Mouse (Mus musculus) liver, embryonic 13.5 days (tissue): ENCODE data around the gene Ddx23. TPM values are rescaled to one million over a fixed set of nuclear protein-coding genes. Genes with fewer than 3 reads are reported as not detected.
A peak's percentile ranks its signal among the peaks of the same experiment; 100 is the strongest.

Source experiments
- ATAC-seq: fragments of 200-750 bp; cut with Nextera tagmentation; 2 replicates; pipeline ENCODE4 v1.8.0; 2017; ENCODE audit warnings: low read depth, mild to moderate bottlenecking, moderate number of reproducible peaks, moderate library complexity
- DNase-seq: peaks from one replicate; pipeline ENCODE4 v3.0.0; 2022
- H3K27ac ChIP-seq: fragments of 300-500 bp; sonication (generic); 2 replicates; pipeline ENCODE4 v1.5.1; 2015; ENCODE audit warnings: moderate library complexity, mild to moderate bottlenecking, inconsistent platforms
- H3K27me3 ChIP-seq: fragments of 300-500 bp; sonication (generic); 2 replicates; pipeline ENCODE4 v1.6.1; 2015; ENCODE audit warnings: mild to moderate bottlenecking, inconsistent platforms
- H3K36me3 ChIP-seq: fragments of 300-500 bp; sonication (generic); 2 replicates; pipeline ENCODE4 v1.6.1; 2015; ENCODE audit warnings: mild to moderate bottlenecking, inconsistent platforms
- H3K4me1 ChIP-seq: fragments of 300-500 bp; sonication (generic); replicated peaks from 2 replicates; pipeline ENCODE4 v1.6.1; 2015; ENCODE audit warnings: inconsistent platforms
- H3K4me2 ChIP-seq: fragments of 300-500 bp; sonication (generic); 2 replicates; pipeline ENCODE4 v1.6.1; 2015; ENCODE audit warnings: inconsistent platforms, mild to moderate bottlenecking, moderate library complexity
- H3K4me3 ChIP-seq: fragments of 300-500 bp; sonication (generic); replicated peaks from 2 replicates; pipeline ENCODE4 v1.5.1; 2015; ENCODE audit warnings: mild to moderate bottlenecking, inconsistent platforms
- H3K9ac ChIP-seq: fragments of 300-500 bp; sonication (generic); 2 replicates; pipeline ENCODE4 v1.6.1; 2015; ENCODE audit warnings: mild to moderate bottlenecking, inconsistent platforms
- H3K9me3 ChIP-seq: fragments of 300-500 bp; sonication (generic); replicated peaks from 2 replicates; pipeline ENCODE4 v1.6.1; 2016; ENCODE audit warnings: inconsistent platforms
- WGBS: fragments of 180-500 bp; shearing (Covaris S2); methylation state at CpG from one replicate; pipeline ENCODE4 v1.1.7; 2015; ENCODE audit not compliant: insufficient replicate concordance; 5-methylcytosine and 5-hydroxymethylcytosine counted together
- polyA plus RNA-seq: library from polyadenylated mRNA; unstranded; fragments of >200 nt; fragmentation: Nextera tagmentation; extraction: Ambion mirVana; gene quantifications from 2 replicates; pipeline ENCODE4 v1.2.1, GENCODE M21; 2015

Gene Ddx23
- polyA plus RNA-seq, result 14.7 and 15.5 TPM in 2 replicates

DNA sequence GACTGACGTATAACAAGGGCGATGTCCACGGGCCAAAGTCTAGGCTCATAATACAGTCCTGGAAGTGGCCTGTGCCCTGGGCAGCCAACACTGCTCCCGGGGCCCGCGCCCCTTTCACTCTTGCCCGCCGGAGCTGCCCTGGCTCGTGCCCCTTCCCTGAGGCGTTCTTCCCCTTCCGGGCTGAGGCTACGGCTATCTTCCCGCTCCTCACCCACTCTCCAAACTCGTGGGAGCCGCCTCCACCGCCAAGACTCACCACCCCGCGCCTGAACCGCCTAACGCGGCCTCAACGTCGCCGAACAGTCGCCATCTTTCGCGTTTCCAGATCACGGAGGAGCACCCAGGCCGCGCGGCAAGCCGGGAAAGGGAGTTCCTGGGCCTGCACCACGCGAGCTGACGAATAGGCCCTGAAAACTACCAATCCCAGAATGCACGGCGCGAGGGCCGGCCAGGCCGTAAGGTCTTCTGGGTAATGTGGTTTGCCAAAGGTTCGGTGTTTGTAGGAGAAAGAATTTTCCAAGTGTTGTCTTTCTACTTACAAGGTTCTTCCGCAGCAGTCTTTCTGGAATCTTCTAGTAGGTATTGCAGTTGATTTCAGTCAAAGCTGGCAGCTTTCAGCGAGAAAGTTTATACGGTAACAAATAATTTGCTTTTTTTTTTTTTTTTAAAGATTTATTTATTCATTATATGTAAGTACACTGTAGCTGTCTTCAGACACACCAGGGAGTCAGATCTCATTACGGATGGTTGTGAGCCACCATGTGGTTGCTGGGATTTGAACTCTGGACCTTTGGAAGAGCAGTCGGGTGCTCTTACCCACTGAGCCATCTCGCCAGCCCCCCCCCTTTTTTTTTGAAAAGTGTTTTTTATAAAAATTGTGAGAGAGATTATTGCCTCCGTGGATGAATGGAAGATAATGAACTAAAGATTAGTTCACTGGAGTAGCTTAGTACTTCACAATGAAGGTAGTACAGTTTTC is at the start of gene Ddx23:
Gene Ddx23 (minus strand): TSS at position 328 of the 979 bp plus-strand sequence.
- Histone ChIP-seq H3K9ac (peak within 1 kb of the TSS; percentile 89), H3K27ac (peak within 1 kb of the TSS; percentile 88), H3K4me3 (peak within 1 kb of the TSS; percentile 77), H3K36me3 (peaks cover 27% of the 10 kb centered on the region), H3K27me3 (no peaks in the 10 kb centered on the region), H3K9me3 (no peaks in the 10 kb centered on the region), H3K4me2 (peak within 1 kb of the TSS; percentile 83), H3K4me1 (peaks cover 22% of the 10 kb centered on the region)
- ATAC-seq (peak; percentile 96), DNase-seq (peak; percentile 94)
- WGBS, result 3% methylated on average over 48 of the region's 48 CpGs

DNA sequence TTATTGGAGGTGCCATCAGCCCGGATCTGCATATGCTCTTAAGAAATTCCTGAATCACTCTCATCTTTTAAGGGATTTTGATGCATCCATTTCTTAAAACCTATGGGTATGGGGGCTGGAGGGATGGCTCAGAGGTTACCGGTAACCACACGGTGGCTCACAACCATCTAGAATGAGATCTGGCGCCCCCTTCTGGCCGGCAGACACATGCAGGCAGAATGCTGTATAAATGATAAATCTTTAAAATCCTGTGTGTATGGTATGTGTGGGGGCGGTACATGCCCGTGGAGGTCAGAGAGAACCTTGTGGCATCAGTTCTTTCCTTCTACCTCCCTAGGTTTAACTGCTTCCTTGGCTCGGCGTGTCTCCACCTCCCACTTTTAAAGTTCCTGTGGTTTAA is 47.7 kb upstream of the Ddx23 start:
- WGBS, result 9% methylated on average over 9 of the region's 9 CpGs
- DNase-seq (peak; percentile 29), ATAC-seq (no peak)
- peaks cover 28% of the 10 kb centered on the region for H3K27me3 ChIP-seq
- H3K4me2 ChIP-seq, result no peak overlapping the region
- H3K36me3 ChIP-seq, result no peaks in the 10 kb centered on the region
- H3K4me1 ChIP-seq, result peaks cover 5% of the 10 kb centered on the region
- H3K27ac ChIP-seq, result no peak overlapping the region
- H3K9me3 ChIP-seq, result no peaks in the 10 kb centered on the region
- no peak overlapping the region for H3K9ac ChIP-seq
- no peak overlapping the region for H3K4me3 ChIP-seq

DNA sequence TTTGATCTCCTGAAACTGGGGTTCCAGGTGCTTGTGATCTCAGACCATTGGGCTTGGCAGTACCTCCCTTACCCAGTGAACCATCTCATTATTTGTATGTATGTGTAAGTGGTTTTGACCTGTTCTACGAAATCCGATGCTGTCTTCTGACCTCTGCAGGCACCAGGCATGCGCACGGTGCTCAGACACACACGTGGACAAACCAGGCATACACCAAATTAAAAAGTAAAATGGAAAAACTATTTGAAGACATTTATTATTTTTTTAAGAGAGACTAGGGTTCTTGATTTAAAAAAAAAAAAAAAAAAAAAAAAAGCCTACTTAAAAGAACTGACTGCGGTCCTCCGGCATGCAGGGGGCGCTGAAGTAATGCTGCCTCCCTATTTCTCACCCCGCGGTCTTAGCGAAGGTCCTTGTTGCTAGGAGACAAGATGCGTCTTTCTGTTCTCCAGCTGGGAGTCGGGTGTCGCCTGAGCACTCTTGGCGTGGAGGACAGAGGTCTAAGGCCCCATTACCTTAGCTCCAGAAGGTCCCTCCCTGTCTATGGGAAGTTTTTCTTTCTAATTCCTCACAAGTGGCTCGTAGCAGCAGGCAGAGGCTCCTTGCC is 45.2 kb upstream of the Ddx23 start, which contains the start of gene Ccdc65:
Gene Ccdc65 (plus strand): TSS at position 442 of the 607 bp plus-strand sequence.
- no peaks in the 10 kb centered on the region for H3K36me3 ChIP-seq
- no peaks in the 10 kb centered on the region for H3K9me3 ChIP-seq
- peak within 1 kb of the TSS; percentile 47 for H3K4me2 ChIP-seq
- peak within 1 kb of the TSS; percentile 29 for H3K4me3 ChIP-seq
- DNase-seq, result peak; percentile 61
- peaks cover 5% of the 10 kb centered on the region for H3K4me1 ChIP-seq
- ATAC-seq, result no peak
- WGBS, result 18% methylated on average over 16 of the region's 16 CpGs
- H3K27me3 ChIP-seq, result peaks cover 46% of the 10 kb centered on the region
- H3K9ac ChIP-seq, result no peak within 1 kb of the TSS
- H3K27ac ChIP-seq, result no peak within 1 kb of the TSS

DNA sequence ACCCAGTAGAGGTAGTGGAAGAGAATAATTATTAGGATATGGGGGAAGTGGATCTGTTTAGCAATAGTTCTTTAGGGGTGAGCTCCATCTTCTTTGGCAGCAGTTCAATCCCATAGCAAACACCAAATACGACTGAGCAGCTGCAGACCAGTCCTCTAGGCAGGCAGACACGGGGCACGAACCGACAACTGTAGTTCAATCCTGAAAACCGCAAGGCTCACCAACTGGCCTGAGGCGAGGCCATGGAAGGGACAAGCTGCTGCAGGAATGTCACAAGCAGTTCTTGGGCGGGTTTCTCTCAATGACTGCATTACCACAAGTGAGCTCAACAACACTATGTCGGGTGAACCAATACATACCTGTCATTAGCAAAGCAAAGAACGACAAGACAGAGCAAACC is 41.6 kb upstream of the Ddx23 start:
- peaks cover 79% of the 10 kb centered on the region for H3K27me3 ChIP-seq
- ATAC-seq (no peak), DNase-seq (no peak)
- no peak overlapping the region for H3K27ac ChIP-seq
- H3K4me2 ChIP-seq, result no peak overlapping the region
- H3K4me3 ChIP-seq, result no peak overlapping the region
- no peaks in the 10 kb centered on the region for H3K9me3 ChIP-seq
- no peak overlapping the region for H3K9ac ChIP-seq
- peaks cover 9% of the 10 kb centered on the region for H3K4me1 ChIP-seq
- H3K36me3 ChIP-seq, result no peaks in the 10 kb centered on the region
- 46% methylated on average over 9 of the region's 9 CpGs for WGBS

DNA sequence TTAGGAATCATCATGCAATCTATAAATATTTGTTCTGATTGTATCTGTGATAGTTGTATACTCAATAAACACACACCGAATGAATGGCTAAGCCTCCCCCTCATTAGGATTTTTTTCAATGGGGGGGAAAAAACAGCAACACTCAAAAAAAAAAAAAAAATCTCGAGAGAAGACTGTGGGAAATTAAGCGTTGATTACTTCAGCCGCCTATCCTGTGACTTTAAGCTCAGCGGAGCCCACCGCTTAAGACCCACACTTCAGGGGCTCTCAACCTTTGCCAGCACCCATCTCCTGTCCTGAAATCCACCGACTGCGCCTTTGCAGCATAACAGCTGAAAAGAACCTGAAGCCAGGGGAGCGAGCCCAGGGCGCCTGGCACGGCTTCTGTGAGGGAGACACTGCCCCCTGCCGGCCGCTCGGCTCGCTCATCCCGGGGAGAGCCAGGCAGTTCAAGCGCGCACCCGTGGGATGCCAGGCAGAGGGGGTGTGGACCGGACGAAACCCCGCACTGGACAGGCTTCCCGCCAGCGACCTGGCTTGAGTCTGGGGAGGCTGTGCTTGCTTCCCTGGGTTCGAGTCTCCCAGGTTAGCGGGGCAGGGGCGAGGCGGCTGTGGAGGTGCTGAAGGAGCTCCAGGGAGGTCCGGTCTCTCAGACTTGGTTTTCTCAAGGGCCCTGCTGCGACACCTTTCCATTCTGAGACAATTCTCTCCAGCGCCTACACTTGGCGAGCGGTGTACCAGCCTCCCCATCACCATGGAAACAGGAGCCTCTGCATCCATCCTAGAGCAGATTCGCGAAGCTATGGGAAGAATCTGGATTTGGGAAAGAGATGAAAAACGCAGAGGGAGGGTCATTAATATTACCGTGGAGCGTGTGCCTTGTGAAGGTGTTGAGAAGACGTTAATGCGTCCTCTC is 36.8 kb upstream of the Ddx23 start:
- WGBS, result 7% methylated on average over 40 of the region's 40 CpGs
- peak; percentile 60 for DNase-seq
- Histone ChIP-seq H3K4me1 (peaks cover 10% of the 10 kb centered on the region), H3K27me3 (peaks cover 55% of the 10 kb centered on the region), H3K4me2 (peak overlapping the region; percentile 47; the same call in 1 of the 2 replicates), H3K9ac (no peak overlapping the region), H3K27ac (no peak overlapping the region), H3K4me3 (peak overlapping the region; percentile 21; the same call in 1 of the 2 replicates), H3K9me3 (no peaks in the 10 kb centered on the region), H3K36me3 (no peaks in the 10 kb centered on the region)
- peak; percentile 57; the same call in 1 of the 2 replicates for ATAC-seq

DNA sequence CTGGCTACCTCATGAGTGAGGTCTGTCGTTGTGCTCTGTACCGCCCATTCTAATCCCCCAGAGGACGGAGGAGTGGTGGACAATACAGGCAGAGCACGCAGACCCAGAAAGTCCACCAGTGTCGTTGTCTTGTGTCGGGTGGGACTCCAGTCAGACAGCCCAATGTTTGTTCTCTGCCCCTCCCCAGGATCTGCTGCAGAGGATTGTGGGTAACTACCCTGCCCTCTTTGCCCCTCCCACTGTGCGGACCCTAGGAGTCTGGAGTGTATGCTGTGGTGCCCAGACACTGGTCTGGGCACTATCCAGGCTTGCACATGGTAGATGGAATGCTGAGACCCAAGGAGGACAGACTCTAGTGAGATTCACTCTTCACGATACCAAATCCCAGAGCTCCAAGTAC is 33.5 kb upstream of the Ddx23 start:
- H3K36me3 ChIP-seq, result no peaks in the 10 kb centered on the region
- 53% methylated on average over 8 of the region's 8 CpGs for WGBS
- no peak overlapping the region for H3K9ac ChIP-seq
- no peak overlapping the region for H3K4me3 ChIP-seq
- H3K9me3 ChIP-seq, result no peaks in the 10 kb centered on the region
- H3K27me3 ChIP-seq, result peaks cover 34% of the 10 kb centered on the region
- H3K4me2 ChIP-seq, result no peak overlapping the region
- no peak for DNase-seq
- ATAC-seq, result no peak
- H3K27ac ChIP-seq, result no peak overlapping the region
- peaks cover 16% of the 10 kb centered on the region for H3K4me1 ChIP-seq

DNA sequence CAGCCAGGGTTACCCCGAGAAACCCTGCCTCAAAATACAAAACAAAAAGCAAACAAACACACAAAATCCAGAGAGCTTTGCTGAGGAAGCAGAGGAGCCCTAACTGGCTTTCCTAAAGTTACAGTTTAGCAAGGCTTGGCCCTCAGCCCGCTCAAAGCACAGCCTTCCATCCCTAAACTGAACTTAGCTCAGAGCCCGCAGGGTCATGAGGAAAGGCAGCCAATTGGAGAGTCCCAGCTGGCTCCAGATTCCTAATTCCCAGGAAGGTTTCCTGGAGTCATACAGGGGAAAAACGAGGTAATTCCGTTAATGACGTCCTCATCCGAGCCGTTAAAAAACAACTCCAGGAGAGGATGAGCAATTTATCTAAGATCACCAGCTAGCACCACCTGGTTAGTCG is 33.0 kb upstream of the Ddx23 start:
- no peaks in the 10 kb centered on the region for H3K9me3 ChIP-seq
- WGBS, result 41% methylated on average over 9 of the region's 9 CpGs
- no peak overlapping the region for H3K4me3 ChIP-seq
- DNase-seq (no peak), ATAC-seq (no peak)
- H3K4me1 ChIP-seq, result peaks cover 16% of the 10 kb centered on the region
- H3K36me3 ChIP-seq, result no peaks in the 10 kb centered on the region
- peaks cover 30% of the 10 kb centered on the region for H3K27me3 ChIP-seq
- no peak overlapping the region for H3K4me2 ChIP-seq
- H3K27ac ChIP-seq, result no peak overlapping the region
- H3K9ac ChIP-seq, result no peak overlapping the region

DNA sequence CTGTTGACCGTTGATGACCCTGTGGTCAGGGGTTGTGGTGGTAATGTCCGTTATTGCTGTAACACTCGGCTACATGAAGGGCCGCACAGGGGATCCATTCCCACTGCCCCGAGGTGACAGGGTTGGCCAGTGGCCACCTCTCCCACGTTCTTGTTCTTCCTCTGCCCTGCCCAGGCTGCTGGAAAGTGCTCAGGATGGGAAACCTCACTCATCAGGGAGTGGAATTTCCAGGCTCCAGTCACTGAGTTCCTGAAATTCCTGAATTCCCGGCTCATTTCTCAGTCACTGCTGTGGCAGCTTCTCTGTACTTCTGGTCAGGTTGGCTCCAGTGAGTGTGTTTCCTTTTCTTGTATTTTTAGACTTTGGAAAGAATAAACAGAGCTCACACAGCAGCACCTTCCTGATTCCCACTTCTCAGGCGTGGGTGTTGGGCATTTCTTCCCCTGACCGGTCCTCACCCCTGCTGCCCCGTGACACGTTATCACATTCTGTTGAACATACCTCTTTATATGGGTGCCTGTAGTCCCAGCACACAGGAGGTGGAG is 29.5 kb upstream of the Ddx23 start:
- H3K4me1 ChIP-seq, result peaks cover 11% of the 10 kb centered on the region
- H3K27ac ChIP-seq, result no peak overlapping the region
- no peak overlapping the region for H3K4me2 ChIP-seq
- peaks cover 14% of the 10 kb centered on the region; the same call in 1 of the 2 replicates for H3K27me3 ChIP-seq
- H3K36me3 ChIP-seq, result no peaks in the 10 kb centered on the region
- H3K9me3 ChIP-seq, result no peaks in the 10 kb centered on the region
- no peak for ATAC-seq
- H3K9ac ChIP-seq, result no peak overlapping the region
- WGBS, result 39% methylated on average over 11 of the region's 11 CpGs
- DNase-seq, result no peak
- no peak overlapping the region for H3K4me3 ChIP-seq

DNA sequence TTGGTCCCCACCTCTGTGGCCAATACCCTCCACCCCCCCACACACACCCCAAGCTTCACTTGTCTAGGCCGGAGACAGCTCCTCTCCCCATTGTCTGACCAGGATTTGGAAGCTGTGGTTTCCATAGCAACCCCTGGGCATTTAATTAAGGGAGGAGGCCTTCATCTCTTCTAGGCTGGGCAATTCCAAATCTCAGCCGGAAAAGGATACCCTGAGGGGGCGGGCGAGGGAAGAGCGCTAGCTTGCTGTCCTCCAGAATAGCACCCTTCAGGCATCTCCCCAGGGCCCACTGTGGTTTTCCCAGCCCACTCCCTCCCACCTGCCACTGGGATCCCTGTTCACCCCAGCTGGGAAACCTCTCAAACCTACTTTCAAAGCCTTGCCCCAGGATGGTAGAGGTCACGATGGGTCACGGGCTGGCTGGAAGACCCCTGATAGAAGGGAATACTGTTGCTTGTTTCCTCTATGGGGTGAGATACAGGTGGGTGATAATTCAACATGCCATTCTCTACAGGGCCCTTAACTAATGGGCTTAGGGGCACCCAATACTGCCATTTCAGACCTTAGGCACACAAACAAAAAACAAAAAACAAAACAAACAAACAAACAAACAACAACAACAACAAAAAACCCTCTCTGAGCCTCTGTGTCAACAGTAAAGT is 28.9 kb upstream of the Ddx23 start:
- H3K27ac ChIP-seq, result no peak overlapping the region
- H3K27me3 ChIP-seq, result peaks cover 14% of the 10 kb centered on the region; the same call in 1 of the 2 replicates
- 75% methylated on average over 7 of the region's 7 CpGs for WGBS
- H3K4me1 ChIP-seq, result peaks cover 11% of the 10 kb centered on the region
- H3K9me3 ChIP-seq, result no peaks in the 10 kb centered on the region
- DNase-seq (no peak), ATAC-seq (no peak)
- H3K4me2 ChIP-seq, result no peak overlapping the region
- no peaks in the 10 kb centered on the region for H3K36me3 ChIP-seq
- no peak overlapping the region for H3K4me3 ChIP-seq
- H3K9ac ChIP-seq, result no peak overlapping the region

DNA sequence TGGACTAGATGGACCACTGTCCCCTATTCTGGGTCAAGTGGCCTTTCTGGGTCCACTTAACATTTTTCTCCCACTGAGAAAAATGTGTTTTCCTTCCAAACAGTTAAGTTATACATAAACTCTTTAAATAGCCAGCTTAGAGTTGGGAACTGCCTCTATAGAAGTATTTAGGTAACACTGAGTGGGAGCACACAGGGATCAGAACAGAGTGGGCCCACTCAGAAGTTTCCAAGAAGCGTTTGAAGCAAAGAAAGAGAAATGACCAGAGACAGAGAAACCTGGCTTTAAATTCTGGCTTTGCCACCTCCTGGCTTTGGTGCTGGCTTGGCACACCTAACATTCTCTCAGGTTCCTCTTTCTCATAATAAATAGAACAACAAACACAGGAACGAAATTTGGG is 27.0 kb upstream of the Ddx23 start:
- ATAC-seq, result no peak
- Histone ChIP-seq H3K4me3 (no peak overlapping the region), H3K4me2 (no peak overlapping the region), H3K9me3 (no peaks in the 10 kb centered on the region), H3K27me3 (peaks cover 12% of the 10 kb centered on the region; the same call in 1 of the 2 replicates), H3K27ac (no peak overlapping the region), H3K4me1 (peaks cover 6% of the 10 kb centered on the region), H3K9ac (no peak overlapping the region), H3K36me3 (no peaks in the 10 kb centered on the region)
- DNase-seq, result no peak
- WGBS, result 57% methylated on average over 2 of the region's 2 CpGs
